Mouse (Mus musculus): ENCODE data around the gene Fam3a. TPM values are rescaled to one million over a fixed set of nuclear protein-coding genes. Genes with fewer than 3 reads are reported as not detected.
"Not testable (repeated sequence)": the region's sequence is repeated elsewhere in the genome, so short reads cannot be mapped to it uniquely, and the experiment has no call there.

Gene Fam3a
- polyA plus RNA-seq, 1 experiment from 2014 or later: 26.8 TPM

DNA sequence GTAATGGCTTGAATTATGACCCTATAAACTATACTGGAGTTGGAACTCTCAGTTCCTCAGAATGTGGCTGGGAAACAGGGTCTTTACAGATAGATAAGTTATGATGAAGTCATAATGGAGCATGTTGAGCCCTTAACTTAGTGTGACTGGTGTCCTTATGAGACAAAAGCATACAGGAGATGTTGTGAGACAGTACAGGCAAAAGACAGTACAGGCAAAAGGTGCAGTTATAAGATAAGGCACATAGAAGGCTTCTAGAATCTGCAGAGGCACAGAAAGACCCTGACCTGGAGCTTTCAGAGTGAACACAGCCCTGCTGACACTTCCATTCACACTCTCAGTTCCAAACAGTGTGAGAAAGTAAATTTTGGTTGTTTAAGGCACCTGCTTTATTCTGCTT, 4.9 kb downstream of the Fam3a start:
- Histone ChIP-seq H3K9ac (no peak overlapping the region), H3K4me2 (no peak overlapping the region), H3K4me3 (no peak overlapping the region), H3K36me3 (no peaks in the 10 kb centered on the region; the same call in 1 of the 2 replicates), H3K4me1 (replicated peaks) (0 out of 2 replicates have a peak, but pooled peaks cover 3% of the 10 kb centered on the region), H3K27ac (no peak overlapping the region), H3K27me3 (no peaks in the 10 kb centered on the region), H3K9me3 (replicated peaks) (no peaks in the 10 kb centered on the region)
- no peak for ATAC-seq (replicated peaks; ENCODE audit: insufficient number of reproducible peaks, insufficient read depth, low FRiP score, low read depth)

DNA sequence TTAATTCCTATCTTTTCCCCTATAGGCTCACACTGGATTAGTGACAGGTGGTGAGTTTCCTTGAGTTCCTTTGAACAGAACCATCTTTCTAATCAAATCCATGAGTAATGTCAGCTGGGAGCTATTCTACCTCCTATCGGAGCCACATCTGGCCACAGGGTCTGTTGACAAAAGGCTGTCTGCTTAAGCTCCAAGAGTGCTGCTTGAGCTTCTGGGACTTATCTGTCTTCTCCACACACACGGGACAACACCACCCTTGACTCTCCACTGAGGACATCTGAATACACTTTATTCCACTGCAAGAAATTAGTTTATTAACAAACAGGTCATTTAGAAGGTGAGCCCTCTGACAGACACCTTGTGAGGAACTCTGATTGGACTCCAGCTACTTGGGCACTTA, 8.6 kb downstream of the Fam3a start:
- no peak overlapping the region for H3K9ac ChIP-seq
- no peaks in the 10 kb centered on the region for H3K9me3 ChIP-seq (replicated peaks)
- no peak for ATAC-seq (replicated peaks; ENCODE audit: insufficient number of reproducible peaks, insufficient read depth, low FRiP score, low read depth)
- H3K27ac ChIP-seq: no peak overlapping the region
- WGBS: 72% methylated on average over 2 of the region's 2 CpGs
- H3K4me2 ChIP-seq: no peak overlapping the region
- H3K27me3 ChIP-seq: no peaks in the 10 kb centered on the region
- H3K4me3 ChIP-seq: no peak overlapping the region
- no peaks in the 10 kb centered on the region for H3K4me1 ChIP-seq (replicated peaks)
- no peaks in the 10 kb centered on the region; the same call in 1 of the 2 replicates for H3K36me3 ChIP-seq

DNA sequence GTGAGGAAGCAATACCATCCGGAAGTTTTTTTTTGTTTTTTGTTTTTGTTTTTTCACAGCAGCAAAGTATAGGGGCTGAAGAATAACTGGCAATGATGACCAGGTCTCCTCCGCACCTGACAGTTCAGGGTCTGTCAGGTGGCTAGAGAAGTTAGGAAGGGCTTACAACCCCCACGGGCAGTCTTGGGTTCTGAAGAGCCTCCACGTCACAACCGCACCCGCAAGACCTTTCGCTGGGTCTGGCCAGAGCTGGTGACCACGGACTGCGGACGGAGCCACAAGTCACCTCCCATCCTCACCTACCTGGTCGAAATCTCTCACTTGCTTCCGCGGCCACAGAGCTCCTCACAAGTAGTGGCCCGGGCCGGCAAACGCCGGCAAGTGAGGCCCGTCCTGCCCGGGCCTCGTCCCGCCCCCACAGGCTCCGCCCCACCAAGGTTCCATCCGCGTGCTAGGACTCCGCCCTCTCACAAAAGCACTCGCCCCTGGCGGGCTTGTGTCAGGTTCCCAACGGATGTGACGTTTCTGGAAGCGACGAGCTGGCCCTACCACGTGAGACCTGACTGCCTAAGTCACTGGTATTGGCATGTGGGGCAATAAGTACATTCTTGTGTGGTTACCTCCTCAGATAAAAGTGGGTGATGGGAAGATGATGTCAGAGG, 20.1 kb downstream of the Fam3a start, which contains the start of the genes Ubl4a and Slc10a3:
Gene Ubl4a (minus strand): TSS at position 331 of the 662 bp plus-strand sequence.
Gene Slc10a3 (minus strand): TSS at position 462 of the 662 bp plus-strand sequence.
- no peaks in the 10 kb centered on the region for H3K9me3 ChIP-seq (replicated peaks)
- H3K4me3 ChIP-seq: peak within 1 kb of the TSS; percentile 57
- no peaks in the 10 kb centered on the region for H3K4me1 ChIP-seq (replicated peaks)
- 8% methylated on average over 32 of the region's 32 CpGs for WGBS
- no peaks in the 10 kb centered on the region for H3K27me3 ChIP-seq
- ATAC-seq (replicated peaks; ENCODE audit: insufficient number of reproducible peaks, insufficient read depth, low FRiP score, low read depth): peak; percentile 84
- peak within 1 kb of the TSS; percentile 73 for H3K4me2 ChIP-seq
- H3K36me3 ChIP-seq: no peaks in the 10 kb centered on the region
- H3K27ac ChIP-seq: no peak within 1 kb of the TSS
- peak within 1 kb of the TSS; percentile 51 for H3K9ac ChIP-seq

DNA sequence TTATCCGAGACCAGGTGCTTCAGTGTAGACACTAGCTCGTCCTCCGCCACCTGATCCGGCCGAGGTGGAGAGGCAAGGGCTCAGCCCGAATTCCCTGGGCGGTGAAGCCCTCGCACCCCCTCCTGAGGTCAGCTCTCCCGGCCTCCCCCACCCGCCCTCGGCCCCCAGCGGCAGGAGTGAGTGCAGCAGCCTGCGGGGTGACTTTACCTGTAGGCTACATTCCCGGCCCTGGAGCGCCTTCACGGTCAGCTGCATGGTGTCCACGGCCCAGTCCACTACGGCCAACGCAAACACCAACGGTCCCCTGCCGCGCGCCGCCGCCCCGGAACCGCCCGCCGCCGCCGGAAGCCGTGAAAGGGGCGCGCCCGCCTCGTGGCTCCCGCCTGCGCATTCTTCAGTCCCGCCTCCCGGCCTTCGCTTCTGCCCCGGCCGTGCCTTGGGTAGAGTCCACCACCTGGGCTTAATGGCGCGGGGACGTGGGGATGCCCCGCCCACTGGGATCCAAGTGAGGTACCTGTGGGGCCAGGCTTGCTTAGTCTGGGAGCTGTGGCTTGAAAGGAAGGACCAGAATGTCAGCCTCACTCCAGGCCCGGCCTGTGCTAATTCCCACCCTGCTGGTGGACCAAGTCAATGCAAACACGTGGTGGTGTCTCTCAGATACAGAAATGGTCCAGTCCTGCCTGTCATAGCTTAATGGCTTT, 24.7 kb downstream of the Fam3a start:
- Histone ChIP-seq H3K27ac (peak overlapping the region; percentile 78), H3K36me3 (peaks cover 6% of the 10 kb centered on the region; the same call in 1 of the 2 replicates), H3K9me3 (replicated peaks) (no peaks in the 10 kb centered on the region), H3K4me1 (replicated peaks) (peaks cover 7% of the 10 kb centered on the region), H3K4me3 (peak overlapping the region; percentile 66), H3K9ac (peak overlapping the region; percentile 70), H3K27me3 (no peaks in the 10 kb centered on the region), H3K4me2 (peak overlapping the region; percentile 72)
- 12% methylated on average over 39 of the region's 49 CpGs for WGBS
- ATAC-seq (replicated peaks; ENCODE audit: insufficient number of reproducible peaks, insufficient read depth, low FRiP score, low read depth): peak; percentile 67

DNA sequence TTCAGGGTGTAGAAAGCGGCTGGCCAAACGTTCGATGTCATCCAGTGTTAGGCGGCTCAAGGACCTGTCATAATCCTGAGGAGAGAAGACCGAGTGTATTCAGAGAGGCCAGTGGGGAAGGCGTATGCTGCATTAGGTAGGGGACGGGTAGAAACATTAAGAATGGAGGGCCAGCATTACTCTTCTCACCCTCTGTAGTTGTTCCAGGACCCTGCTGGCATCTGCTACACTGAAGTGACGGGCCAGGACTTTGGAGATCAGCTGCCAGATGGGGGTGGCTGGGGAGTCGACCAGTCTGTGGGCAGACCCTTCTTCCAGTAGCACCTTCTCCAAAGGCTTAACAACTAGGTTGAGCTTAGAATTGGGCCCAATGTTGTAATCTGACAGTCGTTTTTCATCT, 25.6 kb downstream of the Fam3a start:
- WGBS: 39% methylated on average over 10 of the region's 10 CpGs
- H3K4me3 ChIP-seq: peak overlapping the region; percentile 66
- no peak for ATAC-seq (replicated peaks; ENCODE audit: insufficient number of reproducible peaks, insufficient read depth, low FRiP score, low read depth)
- no peaks in the 10 kb centered on the region for H3K27me3 ChIP-seq
- H3K4me1 ChIP-seq (replicated peaks): peaks cover 7% of the 10 kb centered on the region
- peak overlapping the region; percentile 78; the same call in 1 of the 2 replicates for H3K27ac ChIP-seq
- no peaks in the 10 kb centered on the region for H3K9me3 ChIP-seq (replicated peaks)
- H3K36me3 ChIP-seq: peaks cover 6% of the 10 kb centered on the region; the same call in 1 of the 2 replicates
- H3K9ac ChIP-seq: peak overlapping the region; percentile 70
- peak overlapping the region; percentile 72 for H3K4me2 ChIP-seq

DNA sequence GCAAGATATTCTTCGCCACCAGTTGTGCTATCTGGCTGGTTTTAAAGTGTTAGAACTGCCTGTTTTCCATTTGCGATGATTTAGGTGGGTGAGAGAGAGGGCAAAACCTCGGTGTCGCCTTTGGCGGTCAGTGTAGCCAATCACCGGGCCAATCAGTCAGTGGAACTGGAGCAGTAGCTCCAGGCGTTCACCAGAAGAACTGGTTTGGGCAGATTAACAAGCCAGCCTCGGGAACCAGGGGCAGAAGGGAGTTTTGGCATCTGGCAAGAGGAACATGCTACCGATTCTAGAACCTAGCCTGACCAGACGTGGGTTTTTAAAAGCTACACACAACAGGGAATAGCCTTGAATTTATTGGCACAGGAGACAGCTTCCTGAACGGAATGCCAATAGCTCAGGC, 33.9 kb downstream of the Fam3a start:
- Histone ChIP-seq H3K9ac (no peak overlapping the region), H3K4me2 (no peak overlapping the region), H3K9me3 (replicated peaks) (no peaks in the 10 kb centered on the region), H3K27ac (no peak overlapping the region), H3K27me3 (no peaks in the 10 kb centered on the region), H3K4me3 (no peak overlapping the region), H3K36me3 (no peaks in the 10 kb centered on the region), H3K4me1 (replicated peaks) (no peaks in the 10 kb centered on the region)
- 37% methylated on average over 11 of the region's 11 CpGs for WGBS
- ATAC-seq (replicated peaks; ENCODE audit: insufficient number of reproducible peaks, insufficient read depth, low FRiP score, low read depth): no peak

DNA sequence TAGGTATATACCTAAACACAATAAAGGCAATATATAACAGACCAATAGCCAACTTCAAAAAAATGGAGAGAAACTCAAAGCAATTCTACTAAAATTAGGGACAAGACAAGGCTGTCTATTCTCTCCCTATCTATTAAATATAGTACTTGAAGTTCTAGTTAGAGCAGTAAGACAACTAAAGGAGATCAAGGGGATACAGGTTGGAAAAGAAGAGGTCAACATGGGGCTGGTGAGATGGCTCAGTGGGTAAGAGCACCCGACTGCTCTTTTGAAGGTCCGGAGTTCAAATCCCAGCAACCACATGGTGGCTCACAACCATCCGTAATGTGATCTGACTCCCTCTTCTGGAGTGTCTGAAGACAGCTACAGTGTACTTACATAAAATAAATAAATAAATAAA, 36.0 kb downstream of the Fam3a start:
- not testable (repeated sequence) for ATAC-seq (replicated peaks; ENCODE audit: insufficient number of reproducible peaks, insufficient read depth, low FRiP score, low read depth); H3K9ac ChIP-seq; H3K9me3 ChIP-seq (replicated peaks); H3K4me1 ChIP-seq (replicated peaks); H3K4me2 ChIP-seq; H3K27ac ChIP-seq; H3K27me3 ChIP-seq; H3K4me3 ChIP-seq; H3K36me3 ChIP-seq
- 86% methylated on average over 3 of the region's 3 CpGs for WGBS

DNA sequence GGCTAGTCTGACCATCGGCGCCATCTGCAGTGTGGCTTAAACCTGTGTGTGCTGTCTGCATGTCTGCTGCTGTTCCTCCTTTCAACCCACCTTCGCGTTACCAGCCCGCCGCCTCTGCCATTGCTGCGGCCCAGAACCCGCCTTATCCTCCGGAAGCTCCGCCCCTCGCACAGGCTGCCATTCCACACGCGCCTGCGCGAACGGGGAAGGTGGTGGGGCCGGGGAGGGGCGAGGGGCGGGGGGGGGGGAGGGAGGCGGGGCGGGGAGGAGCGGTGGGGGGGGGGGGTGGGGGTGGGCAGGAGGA, 39.7 kb downstream of the Fam3a start, which contains the start of gene Lage3:
Gene Lage3 (minus strand): TSS at position 152 of the 304 bp plus-strand sequence.
- 10% methylated on average over 11 of the region's 22 CpGs for WGBS
- Histone ChIP-seq H3K27ac (peak within 1 kb of the TSS; percentile 45; the same call in 1 of the 2 replicates), H3K4me3 (peak within 1 kb of the TSS; percentile 56), H3K4me2 (peak within 1 kb of the TSS; percentile 65), H3K9me3 (replicated peaks) (no peaks in the 10 kb centered on the region), H3K36me3 (no peaks in the 10 kb centered on the region), H3K27me3 (no peaks in the 10 kb centered on the region), H3K9ac (peak within 1 kb of the TSS; percentile 58), H3K4me1 (replicated peaks) (no peaks in the 10 kb centered on the region)
- ATAC-seq (replicated peaks; ENCODE audit: insufficient number of reproducible peaks, insufficient read depth, low FRiP score, low read depth): peak; percentile 75; the same call in 1 of the 2 replicates

DNA sequence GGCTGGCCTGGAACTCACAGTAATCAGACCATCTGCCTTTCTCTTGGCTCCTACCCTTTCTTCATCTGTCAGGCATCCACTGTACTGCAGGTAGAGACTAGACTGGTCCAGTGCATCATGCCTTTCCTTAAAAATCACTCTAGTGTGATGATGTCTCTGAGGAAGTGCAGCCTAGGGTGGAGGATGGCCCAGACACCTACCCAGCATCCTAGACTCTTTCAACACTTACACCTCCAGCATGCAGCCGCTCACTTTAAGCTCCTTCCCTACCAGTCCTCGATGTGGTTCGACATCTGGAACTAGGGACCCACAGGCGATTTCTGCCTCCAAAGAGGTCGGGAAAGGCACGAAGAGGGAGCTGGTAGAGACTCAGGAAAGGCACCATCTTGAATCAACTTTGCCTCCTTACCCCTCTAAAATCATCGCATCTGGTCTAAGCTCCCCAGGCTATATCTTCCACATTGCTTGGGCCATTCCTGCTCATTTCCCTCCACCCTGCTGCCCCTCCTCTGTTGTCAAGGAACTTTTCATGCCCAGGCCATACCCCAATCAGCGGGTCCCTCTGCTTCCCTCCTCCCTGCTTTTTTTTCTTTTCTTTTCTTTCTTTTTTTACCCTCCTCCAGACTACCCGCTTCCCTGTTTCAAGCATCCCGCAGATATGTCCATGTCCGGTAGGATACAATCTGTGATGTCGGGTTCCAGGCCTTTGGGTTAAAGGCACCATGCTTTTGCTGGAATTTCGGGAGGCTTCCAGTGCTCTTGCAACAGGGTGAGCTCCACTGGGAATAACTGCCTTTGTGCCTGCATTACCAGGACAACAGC, 40.2 kb downstream of the Fam3a start:
- Histone ChIP-seq H3K9me3 (replicated peaks) (no peaks in the 10 kb centered on the region), H3K27ac (peak overlapping the region; percentile 45; the same call in 1 of the 2 replicates), H3K9ac (peak overlapping the region; percentile 58), H3K36me3 (no peaks in the 10 kb centered on the region), H3K4me1 (replicated peaks) (no peaks in the 10 kb centered on the region), H3K4me2 (peak overlapping the region; percentile 65), H3K4me3 (peak overlapping the region; percentile 56), H3K27me3 (no peaks in the 10 kb centered on the region)
- no peak for ATAC-seq (replicated peaks; ENCODE audit: insufficient number of reproducible peaks, insufficient read depth, low FRiP score, low read depth)
- 26% methylated on average over 13 of the region's 13 CpGs for WGBS
